Mouse (Mus musculus) intestine, embryonic 16.5 days (tissue): ENCODE measurements around the gene Acacb. TPM values are rescaled to one million over a fixed set of nuclear protein-coding genes. Genes with fewer than 3 reads are reported as not detected.

ENCODE experiments used
- polyA plus RNA-seq: library from polyadenylated mRNA; unstranded; fragments of >200 nt; fragmentation: Nextera tagmentation; extraction: Ambion mirVana; gene quantifications from 2 replicates; pipeline ENCODE4 v1.2.1, GENCODE M21; 2015

The Acacb gene
- polyA plus RNA-seq, 1 experiment from 2014 or later, result 1.1 TPM

Other genes with a start within 250 kb of the Acacb start
- 175 and 183 TPM in 2 replicates for gene Coro1c, start 237.8 kb upstream of the Acacb start, polyA plus RNA-seq
- gene Ssh1, start 152.6 kb upstream of the Acacb start, polyA plus RNA-seq, result 7.1 and 7.8 TPM in 2 replicates
- 31.0 and 32.5 TPM in 2 replicates for gene Dao, start 142.8 kb upstream of the Acacb start, polyA plus RNA-seq
- gene Usp30, start 81.1 kb upstream of the Acacb start, polyA plus RNA-seq, result 9.1 and 9.3 TPM in 2 replicates
- 1.7 and 2.0 TPM in 2 replicates for gene Svop, start 55.0 kb upstream of the Acacb start, polyA plus RNA-seq
- 7.6 and 10.1 TPM in 2 replicates for gene Alkbh2, start 18.3 kb upstream of the Acacb start, polyA plus RNA-seq
- 32.2 and 35.5 TPM in 2 replicates for gene Ung, start 16.1 kb upstream of the Acacb start, polyA plus RNA-seq
- gene Foxn4, start 127.3 kb downstream of the Acacb start, polyA plus RNA-seq, result not detected in 2 replicates
- 5.1 and 5.9 TPM in 2 replicates for gene Myo1h, start 142.6 kb downstream of the Acacb start, polyA plus RNA-seq
- 132 and 137 TPM in 2 replicates for gene Kctd10, start 234.0 kb downstream of the Acacb start, polyA plus RNA-seq
- gene Ube3b, start 234.1 kb downstream of the Acacb start, polyA plus RNA-seq, result 36.4 and 43.5 TPM in 2 replicates